Mouse (Mus musculus) stomach, embryonic 14.5 days (tissue): Measurements from ENCODE around the gene Spindoc. TPM values are rescaled to one million over a fixed set of nuclear protein-coding genes. Genes with fewer than 3 reads are reported as not detected.

Source experiments
- ATAC-seq: fragments of 200-750 bp; cut with Nextera tagmentation; 2 replicates; pipeline ENCODE4 v1.8.0; 2017; ENCODE audit warnings: low read depth, moderate TSS enrichment; ENCODE audit not compliant: insufficient number of reproducible peaks, insufficient read depth, low FRiP score
- H3K27ac ChIP-seq: fragments of 300-500 bp; sonication (generic); 2 replicates; pipeline ENCODE4 v1.5.1; 2014; ENCODE audit warnings: mild to moderate bottlenecking, low read length, moderate library complexity, mixed read lengths
- H3K27me3 ChIP-seq: fragments of 300-500 bp; sonication (generic); 2 replicates; pipeline ENCODE4 v1.6.1; 2014; ENCODE audit warnings: low read length, control low read depth, mixed read lengths; ENCODE audit not compliant: control insufficient read depth, insufficient read depth
- H3K36me3 ChIP-seq: fragments of 300-500 bp; sonication (generic); 2 replicates; pipeline ENCODE4 v1.6.1; 2014; ENCODE audit warnings: mild to moderate bottlenecking, control low read depth, low read length, moderate library complexity, mixed read lengths; ENCODE audit not compliant: control insufficient read depth, insufficient read depth
- H3K4me1 ChIP-seq: fragments of 300-500 bp; sonication (generic); 2 replicates; pipeline ENCODE4 v1.6.1; 2014; ENCODE audit warnings: low read length, control low read depth, mixed read lengths; ENCODE audit not compliant: control insufficient read depth, insufficient read depth
- H3K4me2 ChIP-seq: fragments of 300-500 bp; sonication (generic); replicated peaks from 2 replicates; pipeline ENCODE4 v1.6.1; 2014; ENCODE audit warnings: low read depth, low read length, control low read depth
- H3K4me3 ChIP-seq: fragments of 300-500 bp; sonication (generic); 2 replicates; pipeline ENCODE4 v1.5.1; 2014; ENCODE audit warnings: low read depth, low read length, control low read depth
- H3K9ac ChIP-seq: fragments of 300-500 bp; sonication (generic); replicated peaks from 2 replicates; pipeline ENCODE4 v1.6.1; 2014; ENCODE audit warnings: low read depth, mild to moderate bottlenecking, control low read depth, low read length, moderate library complexity, mixed read lengths
- H3K9me3 ChIP-seq: fragments of 300-500 bp; sonication (generic); 2 replicates; pipeline ENCODE4 v1.6.1; 2016; ENCODE audit warnings: low read depth, low read length, control low read depth; ENCODE audit not compliant: control insufficient read depth
- WGBS: fragments of 180-500 bp; shearing (Covaris S2); extraction: QIAGEN DNeasy Blood & Tissue Kit; methylation state at CpG from one replicate; pipeline ENCODE4 v1.1.7; 2014; 5-methylcytosine and 5-hydroxymethylcytosine counted together
- polyA plus RNA-seq: library from polyadenylated mRNA; unstranded; fragments of >200 nt; fragmentation: Nextera tagmentation; extraction: Ambion mirVana; gene quantifications from 2 replicates; pipeline ENCODE4 v1.2.1, GENCODE M21; 2014

The Spindoc gene
- polyA plus RNA-seq, 1 experiment from 2014 or later = 29.9 TPM

DNA sequence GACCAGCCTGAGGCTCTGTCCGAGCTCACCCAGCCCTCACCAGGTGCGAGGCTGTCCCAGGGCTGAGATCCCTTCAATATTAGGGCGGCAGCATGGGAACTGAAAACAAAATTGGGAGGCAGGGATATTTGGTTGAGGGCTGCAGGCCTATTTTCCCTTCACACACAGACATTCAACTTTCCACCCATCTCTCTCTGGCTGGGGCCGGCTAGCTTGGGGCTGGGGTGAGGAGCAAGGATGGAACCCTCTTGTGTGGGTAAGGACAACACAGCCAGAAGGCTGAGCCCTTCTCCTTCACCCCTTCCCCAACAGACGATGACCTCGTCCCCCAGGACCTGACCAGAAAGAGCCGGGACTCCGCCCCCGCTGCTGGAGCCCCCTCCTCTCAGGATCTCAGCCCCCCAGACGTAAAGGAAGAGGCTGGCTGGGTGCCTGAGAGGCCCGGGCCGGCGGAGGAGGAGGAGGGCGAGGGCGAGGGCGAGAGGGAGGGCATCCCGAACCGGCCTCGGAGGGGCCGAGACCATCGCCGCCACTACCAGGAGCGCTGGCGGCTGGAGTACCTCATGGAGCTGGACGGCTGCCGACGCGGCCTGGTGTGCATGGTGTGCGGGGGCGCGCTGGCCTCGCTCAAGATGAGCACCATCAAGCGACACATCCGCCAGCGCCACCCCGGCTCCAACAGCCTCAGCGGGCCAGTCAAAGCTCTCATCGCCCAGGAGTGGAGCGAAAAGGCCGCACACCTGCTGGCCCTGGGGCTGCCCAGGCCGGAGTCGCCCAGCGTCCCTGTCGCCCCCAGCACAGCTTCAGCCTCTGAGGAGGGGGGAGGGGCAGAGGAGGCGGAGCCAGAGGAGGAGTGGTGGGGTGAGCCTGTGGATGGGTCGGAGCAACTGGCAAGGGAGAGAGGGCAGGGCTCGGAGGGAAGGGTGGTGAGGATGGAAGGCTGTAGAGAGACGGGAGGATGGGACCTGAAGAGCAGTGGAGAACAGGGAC, 39.1 kb upstream of the Spindoc start:
- Histone ChIP-seq H3K9ac (peak overlapping the region; percentile 10; the same call in 1 of the 2 replicates), H3K9me3 (no peaks in the 10 kb centered on the region), H3K4me1 (peaks cover 53% of the 10 kb centered on the region), H3K27me3 (no peaks in the 10 kb centered on the region), H3K4me2 (peak overlapping the region; percentile 21), H3K36me3 (peaks cover 58% of the 10 kb centered on the region), H3K27ac (peak overlapping the region; percentile 76; the same call in 1 of the 2 replicates), H3K4me3 (peak overlapping the region; percentile 15; the same call in 1 of the 2 replicates)
- 15% methylated on average over 48 of the region's 48 CpGs for WGBS
- no peak for ATAC-seq

DNA sequence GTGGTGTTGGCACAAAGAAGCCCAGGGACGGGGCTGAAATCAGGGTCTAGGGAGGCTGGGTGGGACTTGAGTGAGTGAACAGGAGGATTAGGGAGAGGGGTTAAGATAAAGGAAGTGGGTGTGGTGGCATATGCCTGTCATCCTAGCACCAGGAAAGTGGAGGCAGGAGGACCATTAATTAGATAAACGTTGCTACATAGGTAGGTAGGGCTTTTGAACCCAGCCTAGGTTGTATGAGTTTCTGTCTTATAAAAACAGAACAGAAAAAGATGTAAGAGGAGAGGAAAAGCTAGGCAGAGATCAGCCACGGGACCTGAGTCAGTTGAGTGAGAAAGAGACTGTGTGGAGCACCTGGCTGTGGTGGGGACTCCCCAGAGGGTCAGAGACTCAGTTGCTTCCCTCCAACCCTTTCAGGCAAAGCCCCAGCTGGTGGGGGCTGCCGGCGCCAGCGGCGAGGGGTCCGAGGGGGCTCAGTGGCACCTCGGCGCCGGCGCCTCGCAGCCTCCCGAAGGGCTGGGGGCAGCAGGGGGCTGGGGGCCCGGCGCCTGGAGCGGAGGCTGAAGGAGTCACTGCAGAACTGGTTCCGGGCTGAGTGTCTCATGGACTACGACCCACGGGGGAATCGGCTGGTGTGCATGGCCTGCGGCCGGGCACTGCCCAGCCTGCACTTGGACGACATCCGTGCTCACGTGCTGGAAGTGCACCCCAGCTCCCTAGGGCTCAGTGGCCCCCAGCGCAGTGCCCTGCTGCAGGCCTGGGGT, 38.2 kb upstream of the Spindoc start:
- Histone ChIP-seq H3K4me2 (peak overlapping the region; percentile 21), H3K27me3 (no peaks in the 10 kb centered on the region)

DNA sequence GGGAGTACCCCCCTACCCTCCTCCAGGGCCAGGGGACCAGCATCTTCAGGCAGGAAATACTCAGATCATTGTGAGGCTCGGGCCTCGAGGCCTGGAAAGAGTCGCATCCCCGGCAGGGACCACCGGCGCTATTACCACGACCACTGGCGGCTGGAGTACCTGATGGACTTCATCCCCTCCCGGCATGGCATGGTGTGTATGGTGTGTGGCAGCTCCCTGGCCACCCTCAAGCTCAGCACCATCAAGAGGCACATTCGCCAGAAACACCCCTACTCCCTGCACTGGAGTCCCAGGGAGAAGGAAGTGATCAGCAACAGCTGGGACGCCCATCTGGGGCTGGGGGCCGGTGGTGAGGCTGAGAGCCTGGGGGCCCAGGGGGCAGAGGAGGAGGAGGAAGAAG, 37.3 kb upstream of the Spindoc start:
- H3K27ac ChIP-seq = no peak overlapping the region
- 65% methylated on average over 12 of the region's 12 CpGs for WGBS
- peak overlapping the region; percentile 64 for H3K4me2 ChIP-seq
- H3K4me1 ChIP-seq = peaks cover 64% of the 10 kb centered on the region
- 0 out of 2 replicates have a peak overlapping the region, but pooled peaks have one; percentile 21 for H3K9ac ChIP-seq
- peaks cover 47% of the 10 kb centered on the region for H3K36me3 ChIP-seq
- H3K4me3 ChIP-seq = peak overlapping the region; percentile 65; the same call in 1 of the 2 replicates
- no peaks in the 10 kb centered on the region for H3K9me3 ChIP-seq
- ATAC-seq = no peak
- H3K27me3 ChIP-seq = no peaks in the 10 kb centered on the region

More for the DNA sequence above, 38.2 kb upstream of the Spindoc start:
- Histone ChIP-seq H3K9me3 (no peaks in the 10 kb centered on the region), H3K4me1 (peaks cover 59% of the 10 kb centered on the region), H3K27ac (peak overlapping the region; percentile 72; the same call in 1 of the 2 replicates), H3K4me3 (no peak overlapping the region), H3K9ac (peak overlapping the region; percentile 10; the same call in 1 of the 2 replicates), H3K36me3 (peaks cover 51% of the 10 kb centered on the region)
- no peak for ATAC-seq
- 59% methylated on average over 27 of the region's 27 CpGs for WGBS

DNA sequence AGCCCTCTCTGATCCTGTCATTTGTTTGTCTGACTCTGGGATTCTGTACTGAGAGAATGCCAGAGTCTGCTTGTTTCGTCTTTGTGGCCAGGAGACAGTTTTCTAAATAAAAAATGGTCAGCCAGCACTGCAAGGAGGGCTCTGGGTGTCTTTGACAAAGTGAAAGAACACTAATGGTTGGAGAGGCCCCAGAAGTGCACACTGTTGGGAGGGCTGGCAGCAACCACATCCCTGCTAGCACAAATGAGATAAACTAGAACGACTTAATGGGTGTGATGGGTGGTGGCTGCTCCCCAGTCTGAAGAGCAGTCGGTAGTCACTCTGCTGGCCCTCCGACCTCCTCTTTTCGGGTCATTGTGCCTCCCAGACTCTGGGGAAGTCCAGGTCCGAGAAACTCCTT, 36.3 kb upstream of the Spindoc start:
- Histone ChIP-seq H3K27ac (no peak overlapping the region), H3K9ac (peak overlapping the region; percentile 99; the same call in 1 of the 2 replicates), H3K4me2 (peak overlapping the region; percentile 64), H3K36me3 (peaks cover 37% of the 10 kb centered on the region), H3K27me3 (no peaks in the 10 kb centered on the region), H3K4me1 (peaks cover 64% of the 10 kb centered on the region), H3K4me3 (peak overlapping the region; percentile 65), H3K9me3 (no peaks in the 10 kb centered on the region)
- ATAC-seq = no peak
- 19% methylated on average over 6 of the region's 6 CpGs for WGBS

DNA sequence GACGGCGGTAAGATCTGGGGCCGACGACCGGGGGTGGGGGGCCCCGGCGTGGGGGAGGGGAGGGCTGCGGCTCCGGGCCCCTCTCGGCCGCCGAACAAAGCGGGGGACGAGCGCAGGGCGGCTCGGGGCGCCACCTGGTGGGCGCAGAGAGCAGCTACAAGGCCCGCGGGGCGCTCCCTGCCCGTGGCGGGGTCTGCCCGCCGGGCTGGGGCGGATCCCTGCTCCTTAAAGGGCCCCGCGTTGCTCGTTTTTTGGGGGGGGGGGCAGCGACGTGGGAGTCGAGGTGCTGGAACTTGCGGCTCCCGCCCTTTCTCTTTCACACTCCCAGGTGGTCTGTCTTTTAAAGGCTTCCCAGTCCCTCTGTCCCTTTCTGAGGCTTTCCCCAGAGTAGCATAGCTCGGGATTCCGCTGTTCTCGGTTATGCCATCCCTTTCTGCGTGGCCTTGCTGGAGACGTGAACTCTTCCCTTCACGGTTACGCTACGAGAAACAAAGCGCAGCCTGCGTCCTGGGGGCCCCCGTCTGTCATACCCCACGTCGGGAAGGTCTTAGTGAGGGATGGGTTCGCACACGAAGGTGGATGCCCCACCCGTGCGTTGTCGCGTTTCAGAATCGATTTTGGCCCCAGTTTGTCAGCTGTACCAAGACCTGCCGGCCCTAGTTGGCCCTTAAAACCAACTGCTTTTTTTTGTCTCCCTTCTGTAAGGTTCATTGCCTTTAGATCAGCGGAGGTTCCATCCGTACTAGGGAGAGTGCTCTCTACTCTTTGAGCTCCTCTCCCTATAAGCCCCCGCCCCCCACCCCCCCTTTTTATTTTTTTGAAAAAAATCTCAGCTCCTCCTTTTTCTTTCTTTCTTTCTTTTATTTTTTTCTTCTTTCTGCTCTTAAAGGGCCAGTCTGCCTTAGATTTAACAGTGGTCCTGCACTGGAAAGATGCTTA, 35.4 kb upstream of the Spindoc start:
- Histone ChIP-seq H3K4me2 (peak overlapping the region; percentile 64), H3K9me3 (no peaks in the 10 kb centered on the region), H3K27ac (peak overlapping the region; percentile 94), H3K27me3 (no peaks in the 10 kb centered on the region), H3K36me3 (peaks cover 28% of the 10 kb centered on the region), H3K4me3 (peak overlapping the region; percentile 65), H3K4me1 (peaks cover 56% of the 10 kb centered on the region), H3K9ac (peak overlapping the region; percentile 99)
- under 1% methylated on average over 43 of the region's 59 CpGs for WGBS
- ATAC-seq = peak; percentile 68; the same call in 1 of the 2 replicates

DNA sequence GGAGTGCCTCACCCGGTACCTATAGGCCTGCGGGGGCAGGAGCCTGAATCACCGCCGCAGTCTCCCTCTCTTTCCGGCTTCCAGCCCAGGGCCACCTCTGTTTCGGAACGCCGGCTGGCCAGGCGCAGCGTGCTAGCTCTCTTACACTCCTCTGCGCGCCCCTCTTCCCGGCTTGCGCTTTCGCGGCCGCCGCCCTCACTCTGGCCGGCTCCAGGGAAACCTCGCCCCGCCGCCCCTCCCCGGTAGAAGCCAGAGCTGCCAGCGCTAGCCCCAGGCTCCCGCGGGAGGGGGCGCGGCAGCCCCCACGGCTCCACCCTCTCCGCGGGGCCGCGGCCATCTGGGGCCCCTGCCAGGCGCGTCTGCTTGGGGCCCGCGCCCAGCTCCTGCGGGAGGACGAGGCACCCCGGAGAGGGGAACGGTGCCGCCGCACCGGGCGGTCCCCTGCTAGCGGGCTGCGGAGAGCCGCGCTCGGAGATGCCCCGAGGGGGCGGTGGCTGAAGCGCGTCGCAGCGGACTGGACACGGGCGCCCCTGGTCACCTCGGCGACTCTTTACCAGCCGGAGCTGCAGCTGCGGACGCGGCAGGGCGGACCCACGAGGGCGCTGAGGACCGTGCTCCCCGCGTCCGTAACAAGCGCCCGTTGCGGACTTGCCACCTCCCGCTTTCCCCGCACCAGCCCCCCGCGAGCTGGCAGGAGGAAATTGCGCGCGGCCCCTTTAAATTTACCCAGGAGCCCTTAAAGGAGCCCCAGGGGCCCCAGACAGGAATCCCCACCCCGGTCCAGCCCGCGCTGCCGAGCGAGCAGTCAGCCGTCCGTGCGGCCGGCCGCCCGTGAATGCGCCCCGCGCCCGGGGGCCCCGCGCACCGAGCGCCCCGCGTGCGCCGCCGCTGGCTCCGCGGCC, 34.3 kb upstream of the Spindoc start, which contains the start of gene 2700081O15Rik:
Gene 2700081O15Rik, plus strand, starts transcription at position 792 of the 902 bp plus-strand sequence.
- H3K27me3 ChIP-seq = no peaks in the 10 kb centered on the region
- no peaks in the 10 kb centered on the region for H3K9me3 ChIP-seq
- peak within 1 kb of the TSS; percentile 99 for H3K9ac ChIP-seq
- peak within 1 kb of the TSS; percentile 78 for H3K4me2 ChIP-seq
- peak within 1 kb of the TSS; percentile 65 for H3K4me3 ChIP-seq
- H3K4me1 ChIP-seq = peaks cover 45% of the 10 kb centered on the region
- peak within 1 kb of the TSS; percentile 94 for H3K27ac ChIP-seq
- peak; percentile 76 for ATAC-seq
- H3K36me3 ChIP-seq = peaks cover 20% of the 10 kb centered on the region; the same call in 1 of the 2 replicates
- WGBS = under 1% methylated on average over 97 of the region's 107 CpGs
